Mouse (Mus musculus): ENCODE results near the gene Tgoln1.

Tgoln1 gene

GRCm38 (mm10) chr6:72616643-72617288 is at the start of gene Tgoln1:
Gene Tgoln1, minus strand, starts transcription at chr6:72617000.
- DNase-seq (ENCODE audit: low spot score in 2 of 2) = peak; percentile 75 to 89

- no peak for DNase-seq (ENCODE audit: low spot score in 2 of 2)
These were observed 47.5 kb upstream of the Tgoln1 start for GRCm38 (mm10) chr6:72664290-72664689.

- no peak for DNase-seq (ENCODE audit: low spot score in 2 of 2)
These were observed 46.2 kb upstream of the Tgoln1 start for GRCm38 (mm10) chr6:72663000-72663399.

GRCm38 (mm10) chr6:72660391-72660720 is 43.6 kb upstream of the Tgoln1 start:
- no peak for DNase-seq (ENCODE audit: low spot score in 2 of 2)

GRCm38 (mm10) chr6:72659717-72660390 is 43.1 kb upstream of the Tgoln1 start:
- DNase-seq (ENCODE audit: low spot score in 2 of 2) = no peak

- DNase-seq (ENCODE audit: low spot score in 2 of 2) = no peak
These were observed 41.2 kb upstream of the Tgoln1 start for GRCm38 (mm10) chr6:72658006-72658405.

GRCm38 (mm10) chr6:72656053-72656442 is 39.2 kb upstream of the Tgoln1 start:
- no peak for DNase-seq (ENCODE audit: low spot score in 2 of 2)

GRCm38 (mm10) chr6:72655309-72656052 is 38.7 kb upstream of the Tgoln1 start:
- no peak for DNase-seq (ENCODE audit: low spot score in 2 of 2)

GRCm38 (mm10) chr6:72654355-72654754 is 37.6 kb upstream of the Tgoln1 start:
- no peak for DNase-seq (ENCODE audit: low spot score in 2 of 2)

GRCm38 (mm10) chr6:72653419-72653818 is 36.6 kb upstream of the Tgoln1 start:
- no peak for DNase-seq (ENCODE audit: low spot score in 2 of 2)

- DNase-seq (ENCODE audit: low spot score in 2 of 2) = peak; percentile 14 to 37
These were observed 33.6 kb upstream of the Tgoln1 start for GRCm38 (mm10) chr6:72650338-72650851.

- DNase-seq (ENCODE audit: low spot score in 2 of 2) = no peak
These were observed 31.3 kb upstream of the Tgoln1 start for GRCm38 (mm10) chr6:72648002-72648595.

- peak; percentile 72 to 77 for DNase-seq (ENCODE audit: low spot score in 2 of 2)
These were observed 30.6 kb upstream of the Tgoln1 start for GRCm38 (mm10) chr6:72647383-72647820.

- no peak for DNase-seq (ENCODE audit: low spot score in 2 of 2)
These were observed 28.6 kb upstream of the Tgoln1 start for GRCm38 (mm10) chr6:72645364-72645763.

GRCm38 (mm10) chr6:72644576-72644975 is 27.8 kb upstream of the Tgoln1 start:
- no peak for DNase-seq (ENCODE audit: low spot score in 2 of 2)

GRCm38 (mm10) chr6:72641218-72641954 is 24.6 kb upstream of the Tgoln1 start:
- no peak for DNase-seq (ENCODE audit: low spot score in 2 of 2)

GRCm38 (mm10) chr6:72636940-72637339 is 20.1 kb upstream of the Tgoln1 start:
- no peak for DNase-seq (ENCODE audit: low spot score in 2 of 2)

GRCm38 (mm10) chr6:72635760-72636431 is 19.1 kb upstream of the Tgoln1 start:
- DNase-seq (ENCODE audit: low spot score in 2 of 2) = peak in 1 of 2 experiments; percentile 41

- no peak for DNase-seq (ENCODE audit: low spot score in 2 of 2)
These were observed 17.5 kb upstream of the Tgoln1 start for GRCm38 (mm10) chr6:72634311-72634710.

GRCm38 (mm10) chr6:72631700-72632099 is 14.9 kb upstream of the Tgoln1 start:
- DNase-seq (ENCODE audit: low spot score in 2 of 2) = no peak

GRCm38 (mm10) chr6:72630961-72631360 is 14.2 kb upstream of the Tgoln1 start:
- DNase-seq (ENCODE audit: low spot score in 2 of 2) = no peak

Data from frontal cortex, postnatal 25 days (tissue).